ENCODE assay signal across 8 mouse cellular contexts in genomic region chr19:6987061-6987903, GRCm38 (mm10). TPM values are rescaled to one million over a fixed set of nuclear protein-coding genes. Genes with fewer than 3 reads are reported as not detected.
DNase-seq lines count a peak whose midpoint lies in the region; ATAC-seq and TF ChIP-seq lines count a peak whose summit lies in the region.

Gene Vegfb (minus strand): TSS chr19:6987651.

- H3K4me2 ChIP-seq in forebrain, postnatal 0 days (ENCODE audit: low read depth) = peak within 1 kb of the TSS; percentile 81
- peak within 1 kb of the TSS; percentile 99 for H3K4me2 ChIP-seq in hindbrain, embryonic 11.5 days (replicated peaks; ENCODE audit: low read depth, low read length)

- H3K9me3 ChIP-seq in forebrain, postnatal 0 days (ENCODE audit: low read length) = no peaks in the 10 kb centered on the region
- no peaks in the 10 kb centered on the region for H3K9me3 ChIP-seq in hindbrain, embryonic 11.5 days (ENCODE audit: control insufficient read depth, low read length)

- peak within 1 kb of the TSS; percentile 66 for H3K27ac ChIP-seq in cerebellum, adult 2 months (ENCODE audit: insufficient read depth, low read length)
- H3K27ac ChIP-seq in forebrain, postnatal 0 days (ENCODE audit: low read depth, low read length) = peak within 1 kb of the TSS; percentile 71
- peak within 1 kb of the TSS; percentile 67 for H3K27ac ChIP-seq in hindbrain, embryonic 11.5 days (ENCODE audit: low read depth, low read length)
- peak within 1 kb of the TSS; percentile 47 for H3K27ac ChIP-seq in small intestine, adult 2 months (ENCODE audit: insufficient read depth, low read depth, low read length)

- under 1% methylated on average over 79 of the region's 85 CpGs for WGBS in cerebellum, adult 2 months
- 3% methylated on average over 61 of the region's 85 CpGs for whole genome bisulfite sequencing in forebrain, postnatal 0 days
- under 1% methylated on average over 66 of the region's 85 CpGs for WGBS in hindbrain, embryonic 11.5 days
- under 1% methylated on average over 83 of the region's 85 CpGs for WGBS in small intestine, adult 2 months

- peak; percentile 78 for DNase-seq in NIH3T3 (ENCODE audit: low read depth)
- peak; percentile 75 to 81 for DNase-seq in cerebellum, adult 2 months
- DNase-seq in forebrain, postnatal 0 days = peak; percentile 67
- peak; percentile 65 for DNase-seq in hindbrain, embryonic 11.5 days (ENCODE audit: low spot score)
- DNase-seq in left cerebral cortex, adult 8-10 months (ENCODE audit: low spot score in 2 of 2) = peak in 1 of 2 experiments; percentile 60
- peak; percentile 68 to 79 for DNase-seq in lung, postnatal 4 days
- DNase-seq in ovary, postnatal 10 days (ENCODE audit: low spot score) = no peak

- TF ChIP-seq CTCF in cerebellum, adult 2 months (IDR thresholded peaks at IDR 0.05; ENCODE audit: borderline replicate concordance, insufficient read depth, low read depth, low read length) = no peak
- TF ChIP-seq CTCF in forebrain, postnatal 0 days (IDR thresholded peaks at IDR 0.05; ENCODE audit: low read depth) = no peak
- TF ChIP-seq CTCF in small intestine, adult 2 months (IDR thresholded peaks at IDR 0.05; ENCODE audit: extremely low read depth, insufficient read length, insufficient replicate concordance, low read depth, low read length) = no peak

- TF ChIP-seq POLR2A in cerebellum, adult 2 months (IDR thresholded peaks at IDR 0.05; ENCODE audit: borderline replicate concordance, insufficient read depth, low read length) = no peak
- TF ChIP-seq POLR2A in small intestine, adult 2 months (IDR thresholded peaks at IDR 0.05; ENCODE audit: low read depth, low read length) = no peak; the same call in 1 of the 2 replicates

- peak within 1 kb of the TSS; percentile 74 for H3K9ac ChIP-seq in forebrain, postnatal 0 days
- peak within 1 kb of the TSS; percentile 89 for H3K9ac ChIP-seq in hindbrain, embryonic 11.5 days (ENCODE audit: low read depth, low read length)

- peak; percentile 60 for ATAC-seq in forebrain, postnatal 0 days
- peak; percentile 65 for ATAC-seq in hindbrain, embryonic 11.5 days (ENCODE audit: low FRiP score)

- peak within 1 kb of the TSS; percentile 76 for H3K4me3 ChIP-seq in cerebellum, adult 2 months (replicated peaks; ENCODE audit: insufficient read depth, low read depth, low read length)
- peak within 1 kb of the TSS; percentile 82 for H3K4me3 ChIP-seq in forebrain, postnatal 0 days (ENCODE audit: low read depth, low read length)
- H3K4me3 ChIP-seq in hindbrain, embryonic 11.5 days (ENCODE audit: low read depth, low read length) = peak within 1 kb of the TSS; percentile 77
- peak within 1 kb of the TSS; percentile 76 for H3K4me3 ChIP-seq in small intestine, adult 2 months (ENCODE audit: low read depth, low read length)

- H3K4me1 ChIP-seq in cerebellum, adult 2 months (ENCODE audit: control insufficient read depth, insufficient read depth, low read length) = peaks cover 4% of the 10 kb centered on the region; the same call in 1 of the 2 replicates
- H3K4me1 ChIP-seq in forebrain, postnatal 0 days (ENCODE audit: insufficient read depth) = 0 out of 2 replicates have a peak, but pooled peaks cover 8% of the 10 kb centered on the region
- H3K4me1 ChIP-seq in hindbrain, embryonic 11.5 days (replicated peaks; ENCODE audit: control insufficient read depth, insufficient read depth, low read length) = peaks cover 3% of the 10 kb centered on the region
- peaks cover 9% of the 10 kb centered on the region for H3K4me1 ChIP-seq in small intestine, adult 2 months (ENCODE audit: control insufficient read depth, insufficient read depth, insufficient read length, low read length)

- peaks cover 20% of the 10 kb centered on the region for H3K36me3 ChIP-seq in forebrain, postnatal 0 days (ENCODE audit: insufficient read depth)
- no peaks in the 10 kb centered on the region for H3K36me3 ChIP-seq in hindbrain, embryonic 11.5 days (ENCODE audit: control insufficient read depth, insufficient read depth, low read length)
- no peaks in the 10 kb centered on the region for H3K36me3 ChIP-seq in small intestine, adult 2 months (ENCODE audit: control insufficient read depth, insufficient read depth, low read length)

- no peaks in the 10 kb centered on the region for H3K27me3 ChIP-seq in cerebellum, adult 2 months (ENCODE audit: control insufficient read depth, insufficient read depth, low read length)
- no peaks in the 10 kb centered on the region for H3K27me3 ChIP-seq in forebrain, postnatal 0 days (ENCODE audit: insufficient read depth, low read length)
- H3K27me3 ChIP-seq in hindbrain, embryonic 11.5 days (ENCODE audit: control insufficient read depth, insufficient read depth, low read length) = no peaks in the 10 kb centered on the region
- H3K27me3 ChIP-seq in small intestine, adult 2 months (ENCODE audit: control insufficient read depth, insufficient read depth, low read length) = no peaks in the 10 kb centered on the region

RNA-seq across cellular contexts. Expression of gene Vegfb, which starts in this region (rescaled TPM):
- 90.4 and 100.0 TPM in 2 replicates for polyA plus RNA-seq in cerebellum, adult 2 months (2012; rRNA removed)
- 24.9 and 28.4 TPM in 2 replicates for total RNA-seq in forebrain, postnatal 0 days (2014; rRNA removed)
- polyA plus RNA-seq in forebrain, postnatal 0 days (2015; fragmentation: Nextera tagmentation; extraction: Ambion mirVana) = 52.8 and 64.6 TPM in 2 replicates
- 21.4 TPM in 2 replicates for polyA plus RNA-seq in hindbrain, embryonic 11.5 days (2014; fragmentation: Nextera tagmentation; extraction: Ambion mirVana)
- total RNA-seq in left cerebral cortex, adult 8-10 months (2022) = 100 to 1,000 TPM in 3 of 4 experiments, 10 to 100 TPM in 1; 98.9 to 107 (median 104) TPM
- 19.8 and 20.4 TPM in 2 replicates for polyA plus RNA-seq in small intestine, adult 2 months (2012; rRNA removed)
